Mouse (Mus musculus) heart, embryonic 13.5 days (tissue): ENCODE results near the gene Pdcd5. TPM values are rescaled to one million over a fixed set of nuclear protein-coding genes. Genes with fewer than 3 reads are reported as not detected.

Experiments used
- ATAC-seq: fragments of 200-750 bp; cut with Nextera tagmentation; 2 replicates; pipeline ENCODE4 v1.8.0; 2017; ENCODE audit warnings: moderate TSS enrichment; ENCODE audit not compliant: insufficient number of reproducible peaks, low FRiP score, low TSS enrichment; ENCODE audit errors: extremely low read depth
- H3K27ac ChIP-seq: fragments of 300-500 bp; sonication (generic); replicated peaks from 2 replicates; pipeline ENCODE4 v1.5.1; 2015; ENCODE audit warnings: moderate library complexity, mild to moderate bottlenecking, inconsistent platforms
- H3K27me3 ChIP-seq: fragments of 300-500 bp; sonication (generic); replicated peaks from 2 replicates; pipeline ENCODE4 v1.6.1; 2015; ENCODE audit warnings: mild to moderate bottlenecking, inconsistent platforms
- H3K36me3 ChIP-seq: fragments of 300-500 bp; sonication (generic); 2 replicates; pipeline ENCODE4 v1.6.1; 2015; ENCODE audit warnings: mild to moderate bottlenecking, inconsistent platforms
- H3K4me1 ChIP-seq: fragments of 300-500 bp; sonication (generic); 2 replicates; pipeline ENCODE4 v1.6.1; 2015; ENCODE audit warnings: inconsistent platforms
- H3K4me2 ChIP-seq: fragments of 300-500 bp; sonication (generic); 2 replicates; pipeline ENCODE4 v1.6.1; 2015; ENCODE audit warnings: inconsistent platforms, mild to moderate bottlenecking, moderate library complexity
- H3K4me3 ChIP-seq: fragments of 300-500 bp; sonication (generic); 2 replicates; pipeline ENCODE4 v1.5.1; 2015; ENCODE audit warnings: moderate library complexity, mild to moderate bottlenecking, inconsistent platforms
- H3K9ac ChIP-seq: fragments of 300-500 bp; sonication (generic); 2 replicates; pipeline ENCODE4 v1.6.1; 2015; ENCODE audit warnings: inconsistent platforms, mild to moderate bottlenecking, moderate library complexity
- H3K9me3 ChIP-seq: fragments of 300-500 bp; sonication (generic); 2 replicates; pipeline ENCODE4 v1.6.1; 2016; ENCODE audit warnings: inconsistent platforms
- WGBS: fragments of 180-500 bp; shearing (Covaris S2); methylation state at CpG from one replicate; pipeline ENCODE4 v1.1.7; 2015; ENCODE audit warnings: mixed read lengths; 5-methylcytosine and 5-hydroxymethylcytosine counted together
- polyA plus RNA-seq: library from polyadenylated mRNA; unstranded; fragments of >200 nt; fragmentation: Nextera tagmentation; extraction: Ambion mirVana; gene quantifications from 2 replicates; pipeline ENCODE4 v1.2.1, GENCODE M21; 2015

The Pdcd5 gene
- polyA plus RNA-seq, 1 experiment from 2014 or later = 260 TPM

GRCm38 (mm10) chr7:35668066-35669041 lies 21.0 kb upstream of the Pdcd5 start:
- Histone ChIP-seq H3K4me1 (no peaks in the 10 kb centered on the region), H3K36me3 (no peaks in the 10 kb centered on the region), H3K27me3 (no peaks in the 10 kb centered on the region), H3K9me3 (no peaks in the 10 kb centered on the region), H3K27ac (no peak overlapping the region), H3K4me2 (no peak overlapping the region), H3K9ac (no peak overlapping the region), H3K4me3 (no peak overlapping the region)
- ATAC-seq = no peak
- WGBS = 58% methylated on average over 18 of the region's 18 CpGs

DNA sequence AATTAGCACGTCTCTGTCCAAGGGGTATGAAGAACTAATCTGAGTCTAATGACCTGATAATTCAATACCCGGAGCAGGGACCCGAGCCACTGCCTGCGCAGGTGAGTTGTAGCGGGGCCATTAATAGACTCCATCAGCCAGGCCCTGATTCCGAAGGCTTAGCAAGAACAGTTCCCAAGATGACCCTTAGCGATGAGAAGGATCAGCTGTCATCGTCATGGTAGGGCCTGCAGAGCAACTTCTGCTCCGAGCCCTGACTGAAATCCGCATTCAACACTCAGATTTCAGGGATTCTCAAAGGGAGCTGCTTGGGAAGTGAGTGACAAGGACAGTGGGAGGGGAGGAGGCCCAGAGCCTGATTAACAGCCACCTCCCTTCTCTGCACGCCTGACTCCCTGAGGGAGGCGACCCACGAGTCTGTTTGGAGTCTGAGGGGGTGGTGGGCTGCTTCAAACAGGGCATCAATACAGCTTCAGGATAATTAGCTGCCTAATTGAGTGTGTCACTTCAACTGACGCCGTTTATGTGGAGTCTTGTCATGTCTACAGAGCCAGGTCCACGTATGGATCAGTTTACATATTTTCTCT lies 16.6 kb upstream of the Pdcd5 start:
- no peaks in the 10 kb centered on the region for H3K27me3 ChIP-seq
- H3K4me2 ChIP-seq = no peak overlapping the region
- no peak for ATAC-seq
- 58% methylated on average over 16 of the region's 16 CpGs for WGBS
- no peaks in the 10 kb centered on the region; the same call in 1 of the 2 replicates for H3K9me3 ChIP-seq
- H3K27ac ChIP-seq = no peak overlapping the region
- H3K4me1 ChIP-seq = no peaks in the 10 kb centered on the region
- H3K9ac ChIP-seq = no peak overlapping the region
- no peaks in the 10 kb centered on the region for H3K36me3 ChIP-seq
- H3K4me3 ChIP-seq = no peak overlapping the region

GRCm38 (mm10) chr7:35659173-35659572 lies 11.9 kb upstream of the Pdcd5 start:
- Histone ChIP-seq H3K27me3 (peaks cover 4% of the 10 kb centered on the region; the same call in 1 of the 2 replicates), H3K9me3 (no peaks in the 10 kb centered on the region; the same call in 1 of the 2 replicates), H3K4me1 (no peaks in the 10 kb centered on the region), H3K9ac (no peak overlapping the region), H3K36me3 (no peaks in the 10 kb centered on the region), H3K4me3 (no peak overlapping the region), H3K4me2 (no peak overlapping the region), H3K27ac (no peak overlapping the region)
- 50% methylated on average over 3 of the region's 3 CpGs for whole genome bisulfite sequencing
- no peak for ATAC-seq

DNA sequence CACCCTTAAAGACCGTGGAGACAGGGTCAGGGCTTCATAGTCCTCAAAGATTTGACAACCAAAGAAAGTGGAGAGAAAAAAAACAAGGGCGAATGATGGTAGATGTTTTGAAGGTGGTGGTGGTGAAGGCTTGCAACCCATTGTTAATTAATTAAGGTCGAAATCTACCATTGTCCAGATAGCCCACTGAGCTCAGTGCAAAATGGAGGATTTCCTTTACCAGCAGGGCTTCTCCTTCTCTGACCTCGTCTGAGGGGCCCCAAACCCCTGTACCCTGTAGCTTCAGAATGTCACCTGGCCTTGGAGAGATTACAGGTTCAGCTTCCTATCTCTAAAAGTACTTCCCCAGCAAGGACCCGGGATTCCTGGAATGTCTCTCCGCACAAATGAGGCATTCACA lies 10.5 kb upstream of the Pdcd5 start:
- no peak for ATAC-seq
- H3K4me1 ChIP-seq = no peaks in the 10 kb centered on the region
- 34% methylated on average over 6 of the region's 6 CpGs for WGBS
- no peak overlapping the region for H3K9ac ChIP-seq
- H3K4me3 ChIP-seq = no peak overlapping the region
- H3K27me3 ChIP-seq = peaks cover 4% of the 10 kb centered on the region; the same call in 1 of the 2 replicates
- no peak overlapping the region for H3K4me2 ChIP-seq
- H3K9me3 ChIP-seq = no peaks in the 10 kb centered on the region; the same call in 1 of the 2 replicates
- H3K36me3 ChIP-seq = no peaks in the 10 kb centered on the region
- H3K27ac ChIP-seq = no peak overlapping the region

DNA sequence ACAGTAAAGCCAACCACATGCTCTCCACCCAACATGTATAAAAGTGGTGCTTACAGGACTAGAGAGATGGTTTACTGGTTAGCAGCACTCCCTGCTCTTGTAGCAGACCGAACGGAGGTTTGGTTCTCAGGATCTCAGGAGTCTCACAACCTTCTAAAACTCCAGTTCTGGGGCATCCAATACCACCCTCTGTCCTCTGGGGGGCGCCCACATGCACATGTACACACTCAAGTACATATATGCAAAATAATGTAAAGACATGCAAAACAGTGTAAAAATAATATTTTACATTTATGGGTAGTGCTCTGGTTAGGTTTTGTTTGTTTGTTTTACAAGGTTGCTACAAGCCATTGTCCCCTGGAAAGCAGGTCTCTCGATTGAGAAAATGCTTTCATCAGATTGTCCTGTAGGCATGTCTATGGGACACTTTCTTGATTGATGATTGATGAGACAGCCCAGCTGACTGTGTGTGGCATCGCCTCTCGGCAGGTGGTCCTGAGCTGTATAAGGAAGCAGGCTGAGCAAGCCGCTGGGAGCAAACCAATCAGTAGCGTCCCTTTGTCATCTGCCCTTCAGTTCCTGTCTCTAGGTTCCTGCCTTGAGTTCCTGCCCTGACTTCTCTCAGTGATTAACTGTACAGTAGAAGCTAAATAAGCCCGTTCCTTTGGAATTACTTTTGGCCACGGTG lies 4.4 kb upstream of the Pdcd5 start:
- no peak overlapping the region for H3K4me3 ChIP-seq
- H3K9ac ChIP-seq = no peak overlapping the region
- no peak overlapping the region for H3K4me2 ChIP-seq
- H3K4me1 ChIP-seq = no peaks in the 10 kb centered on the region
- no peaks in the 10 kb centered on the region for H3K9me3 ChIP-seq
- no peak overlapping the region for H3K27ac ChIP-seq
- H3K27me3 ChIP-seq = peaks cover 4% of the 10 kb centered on the region; the same call in 1 of the 2 replicates
- WGBS = 76% methylated on average over 10 of the region's 10 CpGs
- ATAC-seq = no peak
- no peaks in the 10 kb centered on the region for H3K36me3 ChIP-seq

GRCm38 (mm10) chr7:35650716-35651410 lies 3.5 kb upstream of the Pdcd5 start:
- H3K4me1 ChIP-seq = peaks cover 4% of the 10 kb centered on the region
- ATAC-seq = no peak
- no peak overlapping the region for H3K27ac ChIP-seq
- H3K4me3 ChIP-seq = no peak overlapping the region
- H3K27me3 ChIP-seq = 0 out of 2 replicates have a peak, but pooled peaks cover 3% of the 10 kb centered on the region
- no peak overlapping the region for H3K4me2 ChIP-seq
- 65% methylated on average over 11 of the region's 11 CpGs for WGBS
- no peaks in the 10 kb centered on the region for H3K36me3 ChIP-seq
- no peak overlapping the region for H3K9ac ChIP-seq
- no peaks in the 10 kb centered on the region for H3K9me3 ChIP-seq

DNA sequence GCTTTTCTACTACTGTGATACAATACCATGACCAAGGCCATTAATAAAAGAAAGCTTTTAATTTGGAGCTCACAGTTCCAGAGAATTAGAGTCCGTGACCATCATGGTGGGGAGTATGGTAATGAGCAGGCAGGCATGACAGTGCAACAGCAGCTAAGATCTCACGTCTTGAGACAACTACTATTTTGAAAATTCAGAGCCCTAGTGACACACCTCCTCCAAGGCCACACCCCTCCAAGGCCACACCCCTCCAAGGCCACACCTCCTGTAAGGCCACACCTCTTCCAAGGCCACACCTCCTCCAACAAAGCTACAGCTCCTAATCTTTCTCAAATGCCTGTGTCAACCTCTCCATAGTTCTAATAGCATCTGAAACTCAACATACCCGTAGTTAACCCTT lies 1.8 kb upstream of the Pdcd5 start:
- WGBS = 36% methylated on average over 3 of the region's 3 CpGs
- H3K4me3 ChIP-seq = no peak overlapping the region
- H3K36me3 ChIP-seq = peaks cover 17% of the 10 kb centered on the region
- no peaks in the 10 kb centered on the region for H3K9me3 ChIP-seq
- peaks cover 7% of the 10 kb centered on the region for H3K4me1 ChIP-seq
- peak; percentile 43; the same call in 1 of the 2 replicates for ATAC-seq
- H3K9ac ChIP-seq = no peak overlapping the region
- H3K27ac ChIP-seq = no peak overlapping the region
- H3K27me3 ChIP-seq = no peaks in the 10 kb centered on the region
- peak overlapping the region; percentile 16; the same call in 1 of the 2 replicates for H3K4me2 ChIP-seq

DNA sequence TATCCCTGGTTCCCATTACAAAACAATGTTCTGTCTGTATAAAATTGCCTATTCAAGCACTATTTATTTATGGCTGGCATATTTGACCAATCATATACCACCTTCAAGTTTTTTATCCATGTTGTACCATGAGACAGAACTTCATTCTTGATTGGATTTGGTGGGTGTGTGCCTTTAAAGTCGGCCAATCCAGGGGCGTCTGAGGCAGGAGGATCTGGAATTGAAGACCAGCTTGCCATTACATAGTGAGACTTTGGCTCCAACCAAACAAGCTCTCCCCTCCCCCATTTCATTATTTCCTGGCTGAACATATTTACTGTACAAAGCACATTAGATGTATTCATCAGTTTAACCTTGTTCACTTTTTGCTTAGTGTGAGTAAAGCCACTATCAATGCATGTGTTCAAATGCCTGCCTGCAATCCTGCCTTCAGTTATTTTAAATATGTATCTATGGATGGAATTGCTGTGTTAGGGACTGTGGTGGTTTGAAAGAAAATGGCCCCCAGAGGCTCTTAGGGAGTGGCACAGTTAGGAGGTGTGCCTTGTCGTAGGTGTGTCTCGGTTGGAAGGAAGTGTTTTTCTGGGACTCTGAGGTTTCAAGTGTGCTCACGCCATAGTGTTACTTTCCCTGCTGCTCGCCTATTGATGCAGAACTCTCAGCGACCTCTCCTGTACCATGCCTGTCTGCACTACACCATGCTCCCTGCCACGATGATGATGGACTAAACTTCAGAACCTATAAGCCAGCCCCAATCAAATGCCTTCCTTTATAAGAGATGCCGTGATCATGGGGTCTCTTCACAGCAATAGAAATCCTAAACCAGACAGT lies 1.1 kb upstream of the Pdcd5 start:
- ATAC-seq = no peak
- Histone ChIP-seq H3K4me2 (peak overlapping the region; percentile 16; the same call in 1 of the 2 replicates), H3K27me3 (no peaks in the 10 kb centered on the region), H3K27ac (no peak overlapping the region), H3K36me3 (peaks cover 24% of the 10 kb centered on the region), H3K4me3 (no peak overlapping the region), H3K9ac (no peak overlapping the region), H3K9me3 (no peaks in the 10 kb centered on the region), H3K4me1 (peaks cover 7% of the 10 kb centered on the region)
- 70% methylated on average over 9 of the region's 9 CpGs for WGBS

- WGBS = 9% methylated on average over 34 of the region's 34 CpGs
- ATAC-seq = no peak
- Histone ChIP-seq H3K27ac (peak overlapping the region; percentile 85), H3K27me3 (no peaks in the 10 kb centered on the region), H3K4me1 (peaks cover 7% of the 10 kb centered on the region), H3K4me3 (peak overlapping the region; percentile 95), H3K9me3 (no peaks in the 10 kb centered on the region), H3K4me2 (peak overlapping the region; percentile 72), H3K36me3 (peaks cover 43% of the 10 kb centered on the region), H3K9ac (peak overlapping the region; percentile 96)
These were observed 822 bp downstream of the Pdcd5 start for GRCm38 (mm10) chr7:35646317-35647081.

DNA sequence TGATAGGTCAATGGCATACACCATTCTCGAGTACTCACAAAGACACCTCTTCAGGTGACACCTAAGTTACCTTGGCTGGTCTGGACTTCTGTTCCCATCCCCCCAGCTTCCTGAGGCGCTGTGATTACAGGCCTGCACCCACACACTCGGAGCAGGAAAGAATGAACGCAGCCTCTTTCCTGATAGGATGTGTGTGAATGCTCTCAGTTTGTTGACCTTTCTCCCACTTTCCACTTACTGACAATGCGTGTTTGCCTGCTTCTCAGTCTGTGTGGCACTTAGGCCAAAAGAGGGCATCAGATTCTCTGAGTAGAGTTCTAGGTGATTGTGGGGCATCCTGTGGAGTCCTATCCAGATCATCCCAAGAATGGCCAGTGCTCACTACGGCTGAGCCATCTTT lies 7.2 kb downstream of the Pdcd5 start:
- Histone ChIP-seq H3K36me3 (peaks cover 87% of the 10 kb centered on the region), H3K27me3 (no peaks in the 10 kb centered on the region), H3K4me2 (no peak overlapping the region), H3K9me3 (no peaks in the 10 kb centered on the region), H3K4me3 (no peak overlapping the region), H3K9ac (no peak overlapping the region), H3K4me1 (peaks cover 6% of the 10 kb centered on the region; the same call in 1 of the 2 replicates), H3K27ac (no peak overlapping the region)
- no peak for ATAC-seq
- WGBS = 56% methylated on average over 6 of the region's 6 CpGs
